Mouse (Mus musculus) heart, embryonic 11.5 days (tissue): ENCODE data around the gene Zkscan7. TPM values are rescaled to one million over a fixed set of nuclear protein-coding genes. Genes with fewer than 3 reads are reported as not detected.

Experiments used
- ATAC-seq: fragments of 200-750 bp; cut with Nextera tagmentation; replicated peaks from 2 replicates; pipeline ENCODE4 v1.8.0; 2017; ENCODE audit warnings: moderate library complexity; ENCODE audit not compliant: insufficient number of reproducible peaks, low FRiP score, low TSS enrichment
- H3K27ac ChIP-seq: fragments of 300-500 bp; sonication (generic); 2 replicates; pipeline ENCODE4 v1.5.1; 2014; ENCODE audit warnings: mild to moderate bottlenecking, low read depth, low read length
- H3K27me3 ChIP-seq: fragments of 300-500 bp; sonication (generic); 2 replicates; pipeline ENCODE4 v1.6.1; 2014; ENCODE audit warnings: mild to moderate bottlenecking, low read length, mixed read lengths; ENCODE audit not compliant: control insufficient read depth, insufficient read depth
- H3K36me3 ChIP-seq: fragments of 300-500 bp; sonication (generic); 2 replicates; pipeline ENCODE4 v1.6.1; 2014; ENCODE audit warnings: mild to moderate bottlenecking, low read length, moderate library complexity, mixed read lengths; ENCODE audit not compliant: control insufficient read depth, insufficient read depth
- H3K4me1 ChIP-seq: fragments of 300-500 bp; sonication (generic); 2 replicates; pipeline ENCODE4 v1.6.1; 2014; ENCODE audit warnings: low read length; ENCODE audit not compliant: control insufficient read depth, insufficient read depth
- H3K4me2 ChIP-seq: fragments of 300-500 bp; sonication (generic); 2 replicates; pipeline ENCODE4 v1.6.1; 2014; ENCODE audit warnings: mild to moderate bottlenecking, moderate library complexity
- H3K4me3 ChIP-seq: fragments of 300-500 bp; sonication (generic); 2 replicates; pipeline ENCODE4 v1.5.1; 2014; ENCODE audit warnings: low read depth, low read length
- H3K9ac ChIP-seq: fragments of 300-500 bp; sonication (generic); 2 replicates; pipeline ENCODE4 v1.6.1; 2014; ENCODE audit warnings: mild to moderate bottlenecking, low read depth, low read length, moderate library complexity
- H3K9me3 ChIP-seq: fragments of 300-500 bp; sonication (generic); replicated peaks from 2 replicates; pipeline ENCODE4 v1.6.1; 2016; ENCODE audit warnings: low read length; ENCODE audit not compliant: control insufficient read depth
- WGBS: fragments of 180-500 bp; shearing (Covaris S2); extraction: QIAGEN DNeasy Blood & Tissue Kit; methylation state at CpG from one replicate; pipeline ENCODE4 v1.1.7; 2014; ENCODE audit not compliant: insufficient replicate concordance; 5-methylcytosine and 5-hydroxymethylcytosine counted together
- polyA plus RNA-seq: library from polyadenylated mRNA; unstranded; fragments of >200 nt; fragmentation: Nextera tagmentation; extraction: Ambion mirVana; gene quantifications from 2 replicates; pipeline ENCODE4 v1.2.1, GENCODE M21; 2014

Gene Zkscan7
- polyA plus RNA-seq, 1 experiment from 2014 or later, result 1.7 TPM

GRCm38 (mm10) chr9:122928915-122929314 is 43.4 kb downstream of the Zkscan7 start:
- WGBS, result 70% methylated on average over 3 of the region's 3 CpGs
- peaks cover 8% of the 10 kb centered on the region for H3K9me3 ChIP-seq
- peaks cover under 1% of the 10 kb centered on the region; the same call in 1 of the 2 replicates for H3K4me1 ChIP-seq
- no peaks in the 10 kb centered on the region for H3K27me3 ChIP-seq
- no peak overlapping the region for H3K9ac ChIP-seq
- H3K27ac ChIP-seq, result no peak overlapping the region
- H3K36me3 ChIP-seq, result peaks cover 63% of the 10 kb centered on the region
- H3K4me3 ChIP-seq, result no peak overlapping the region
- no peak overlapping the region for H3K4me2 ChIP-seq
- ATAC-seq, result no peak

Other genes with a start within 250 kb of the Zkscan7 start
- 0.10 TPM in 1 of 2 replicates, not detected in the other for gene Topaz1, start 138.3 kb upstream of the Zkscan7 start, polyA plus RNA-seq
- gene Tcaim, start 80.1 kb upstream of the Zkscan7 start, polyA plus RNA-seq, result 4.4 and 5.0 TPM in 2 replicates
- gene Gm35549, start 41.6 kb upstream of the Zkscan7 start, polyA plus RNA-seq, result 0.47 and 0.51 TPM in 2 replicates
- 34.4 and 42.1 TPM in 2 replicates for gene Zfp445, start 19.7 kb upstream of the Zkscan7 start, polyA plus RNA-seq
- 15.5 and 15.6 TPM in 2 replicates for gene Zfp105, start 37.4 kb downstream of the Zkscan7 start, polyA plus RNA-seq
- 25.1 and 28.3 TPM in 2 replicates for gene 1110059G10Rik, start 65.3 kb downstream of the Zkscan7 start, polyA plus RNA-seq
- 31.6 and 37.7 TPM in 2 replicates for gene Kif15, start 65.4 kb downstream of the Zkscan7 start, polyA plus RNA-seq
- 15.4 and 18.6 TPM in 2 replicates for gene Tmem42, start 135.6 kb downstream of the Zkscan7 start, polyA plus RNA-seq
- gene Tgm4, start 149.0 kb downstream of the Zkscan7 start, polyA plus RNA-seq, result 0.19 and 0.46 TPM in 2 replicates
- 39.6 and 44.7 TPM in 2 replicates for gene Zdhhc3, start 227.5 kb downstream of the Zkscan7 start, polyA plus RNA-seq
- 90.1 and 100.0 TPM in 2 replicates for gene Exosc7, start 227.5 kb downstream of the Zkscan7 start, polyA plus RNA-seq